7 mouse cellular contexts compared by ENCODE assay signal in genomic region chr17:6054934-6055355, GRCm38 (mm10). TPM values are rescaled to one million over a fixed set of nuclear protein-coding genes. Genes with fewer than 3 reads are reported as not detected.
DNase-seq lines count a peak whose midpoint lies in the region; ATAC-seq and TF ChIP-seq lines count a peak whose summit lies in the region.

No protein-coding gene starts in this region.

- H3K9me3 ChIP-seq in ES-E14 (ENCODE audit: control insufficient read depth, insufficient read depth, low read depth, low read length), result no peaks in the 10 kb centered on the region
- H3K9me3 ChIP-seq in limb, embryonic 11.5 days (ENCODE audit: control insufficient read depth, low read length), result no peaks in the 10 kb centered on the region

- peak; percentile 61 to 67 for DNase-seq in layer of hippocampus, adult 2 months (ENCODE audit: low spot score in 2 of 2)
- DNase-seq in layer of hippocampus, adult 9-11 months, result no peak
- DNase-seq in ES-E14 (ENCODE audit: low read depth, low spot score), result peak; percentile 81
- DNase-seq in adrenal gland, adult 2 months, result peak; percentile 66
- DNase-seq in fibroblast of lung, adult 2 months (ENCODE audit: low read depth), result peak; percentile 52
- DNase-seq in limb, embryonic 11.5 days (ENCODE audit: low spot score), result peak; percentile 76

- in situ Hi-C loops in ES-E14 (cut with MboI; ENCODE audit: low sequenced_read_pairs in 2 of 2, unreplicated experiment in 2 of 2), result no loop called here

- H3K27ac ChIP-seq in layer of hippocampus, adult 2 months, result no peak overlapping the region
- H3K27ac ChIP-seq in ES-E14 (ENCODE audit: insufficient read depth, low read depth, low read length, poor library complexity, severe bottlenecking), result no peak overlapping the region
- H3K27ac ChIP-seq in limb, embryonic 11.5 days (replicated peaks; ENCODE audit: low read depth, low read length), result no peak overlapping the region

- TF ChIP-seq CTCF in layer of hippocampus, adult 2 months (conservative IDR thresholded peaks at IDR 0.05), result peak; percentile 84

- H3K4me3 ChIP-seq in layer of hippocampus, adult 2 months, result no peak overlapping the region
- no peak overlapping the region for H3K4me3 ChIP-seq in ES-E14 (ENCODE audit: insufficient read depth in 1 of 2, low read depth in 1 of 2, low read length in 2 of 2, poor library complexity in 1 of 2, severe bottlenecking in 1 of 2)
- no peak overlapping the region for H3K4me3 ChIP-seq in limb, embryonic 11.5 days (ENCODE audit: low read depth, low read length)

- WGBS in limb, embryonic 11.5 days, result 26% methylated on average over 5 of the region's 5 CpGs

- ATAC-seq in limb, embryonic 11.5 days (ENCODE audit: insufficient number of reproducible peaks, low FRiP score, low TSS enrichment, low read depth), result no peak
- ATAC-seq in neutrophil, adult 5-6 weeks (ENCODE audit: extremely low read depth, insufficient number of reproducible peaks, low FRiP score, poor library complexity, severe bottlenecking), result peak; percentile 46; the same call in 1 of the 2 replicates

- no peak overlapping the region for H3K4me2 ChIP-seq in limb, embryonic 11.5 days (ENCODE audit: low read depth, severe bottlenecking)

- peaks cover 23% of the 10 kb centered on the region; the same call in 1 of the 2 replicates for H3K36me3 ChIP-seq in ES-E14 (ENCODE audit: control insufficient read depth, insufficient read depth, low read length, poor library complexity, severe bottlenecking)
- H3K36me3 ChIP-seq in limb, embryonic 11.5 days (ENCODE audit: control insufficient read depth, insufficient read depth, low read length), result no peaks in the 10 kb centered on the region

- no peaks in the 10 kb centered on the region for H3K27me3 ChIP-seq in limb, embryonic 11.5 days (ENCODE audit: control insufficient read depth, insufficient read depth, low read length)

- no peak overlapping the region for H3K9ac ChIP-seq in ES-E14 (ENCODE audit: insufficient read depth, low read depth, low read length, poor library complexity, severe bottlenecking)
- H3K9ac ChIP-seq in limb, embryonic 11.5 days (ENCODE audit: low read length), result no peak overlapping the region

- H3K4me1 ChIP-seq in ES-E14 (ENCODE audit: control insufficient read depth in 2 of 2, insufficient read depth in 2 of 2, low read length in 2 of 2, poor library complexity in 1 of 2), result no peaks in the 10 kb centered on the region
- H3K4me1 ChIP-seq in limb, embryonic 11.5 days (ENCODE audit: control insufficient read depth, insufficient read depth, low read length), result no peaks in the 10 kb centered on the region

TF ChIP-seq in ES-E14, 5 proteins besides CTCF, POLR2A, EP300 and RAD21:
- no peak for TF ChIP-seq MAFK (IDR thresholded peaks at IDR 0.05; ENCODE audit: insufficient read depth, low read depth, low read length)
- TF ChIP-seq CHD2 (IDR thresholded peaks at IDR 0.05; ENCODE audit: low read depth, low read length), result no peak
- no peak for TF ChIP-seq ZC3H11A (IDR thresholded peaks at IDR 0.05; ENCODE audit: borderline replicate concordance, low read depth, low read length)
- TF ChIP-seq HCFC1 (IDR thresholded peaks at IDR 0.05; ENCODE audit: borderline replicate concordance, insufficient read depth, low read length), result no peak
- TF ChIP-seq ZNF384 (IDR thresholded peaks at IDR 0.05; ENCODE audit: low read depth, low read length), result no peak

RNA-seq across cellular contexts. Expression of gene Serac1, which starts 24.6 kb away (rescaled TPM):
- 10 to 100 TPM; 17.2 to 18.4 TPM for total RNA-seq in layer of hippocampus, adult 2 months (2021)
- 8.9 and 12.8 TPM in 2 replicates for total RNA-seq in ES-E14 (2012; rRNA removed)
- 1 to 10 TPM; 5.3 to 6.9 TPM for total RNA-seq in adrenal gland, adult 2 months (2021)
- 2.8 and 4.9 TPM in 2 replicates for polyA plus RNA-seq in adrenal gland, adult 2 months (2012; rRNA removed)
- 4.7 and 5.8 TPM in 2 replicates for polyA plus RNA-seq in limb, embryonic 11.5 days (2014; fragmentation: Nextera tagmentation; extraction: Ambion mirVana)
- 4.4 and 6.4 TPM in 2 replicates for total RNA-seq in neutrophil, adult 5-6 weeks (2017)

RNA-seq across cellular contexts. Expression of gene Gtf2h5, which starts 24.6 kb away (rescaled TPM):
- total RNA-seq in layer of hippocampus, adult 2 months (2021), result 100 to 1,000 TPM; 121 to 126 TPM
- total RNA-seq in ES-E14 (2012; rRNA removed), result 73.4 and 85.1 TPM in 2 replicates
- 10 to 100 TPM; 60.6 to 93.9 TPM for total RNA-seq in adrenal gland, adult 2 months (2021)
- 3.9 and 4.5 TPM in 2 replicates for polyA plus RNA-seq in adrenal gland, adult 2 months (2012; rRNA removed)
- polyA plus RNA-seq in limb, embryonic 11.5 days (2014; fragmentation: Nextera tagmentation; extraction: Ambion mirVana), result 169 and 176 TPM in 2 replicates
- total RNA-seq in neutrophil, adult 5-6 weeks (2017), result 37.4 and 39.6 TPM in 2 replicates

RNA-seq across cellular contexts. Expression of gene Tulp4, which starts 51.3 kb away (rescaled TPM):
- 100 to 1,000 TPM; 304 to 306 TPM for total RNA-seq in layer of hippocampus, adult 2 months (2021)
- 36.5 and 59.5 TPM in 2 replicates for total RNA-seq in ES-E14 (2012; rRNA removed)
- total RNA-seq in adrenal gland, adult 2 months (2021), result 10 to 100 TPM; 66.5 to 85.6 TPM
- 53.3 and 66.6 TPM in 2 replicates for polyA plus RNA-seq in adrenal gland, adult 2 months (2012; rRNA removed)
- polyA plus RNA-seq in limb, embryonic 11.5 days (2014; fragmentation: Nextera tagmentation; extraction: Ambion mirVana), result 91.1 and 94.9 TPM in 2 replicates
- 45.7 and 57.0 TPM in 2 replicates for total RNA-seq in neutrophil, adult 5-6 weeks (2017)
